Mouse (Mus musculus) midbrain, embryonic 13.5 days (tissue): Measurements from ENCODE around the gene Eif4enif1. TPM values are rescaled to one million over a fixed set of nuclear protein-coding genes. Genes with fewer than 3 reads are reported as not detected.

Source experiments
- ATAC-seq: fragments of 200-750 bp; cut with Nextera tagmentation; 2 replicates; pipeline ENCODE4 v1.8.0; 2017; ENCODE audit warnings: mild to moderate bottlenecking, moderate TSS enrichment, moderate library complexity
- H3K27ac ChIP-seq: fragments of 300-500 bp; sonication (generic); 2 replicates; pipeline ENCODE4 v1.5.1; 2015; ENCODE audit warnings: inconsistent platforms, mild to moderate bottlenecking, moderate library complexity
- H3K27me3 ChIP-seq: fragments of 300-500 bp; sonication (generic); 2 replicates; pipeline ENCODE4 v1.6.1; 2015; ENCODE audit warnings: mild to moderate bottlenecking, inconsistent platforms
- H3K36me3 ChIP-seq: fragments of 300-500 bp; sonication (generic); 2 replicates; pipeline ENCODE4 v1.6.1; 2015; ENCODE audit warnings: mild to moderate bottlenecking, inconsistent platforms
- H3K4me1 ChIP-seq: fragments of 300-500 bp; sonication (generic); replicated peaks from 2 replicates; pipeline ENCODE4 v1.6.1; 2015; ENCODE audit warnings: inconsistent platforms
- H3K4me2 ChIP-seq: fragments of 300-500 bp; sonication (generic); replicated peaks from 2 replicates; pipeline ENCODE4 v1.6.1; 2015; ENCODE audit warnings: moderate library complexity, mild to moderate bottlenecking, inconsistent platforms
- H3K4me3 ChIP-seq: fragments of 300-500 bp; sonication (generic); replicated peaks from 2 replicates; pipeline ENCODE4 v1.5.1; 2015; ENCODE audit warnings: mild to moderate bottlenecking, inconsistent platforms
- H3K9ac ChIP-seq: fragments of 300-500 bp; sonication (generic); replicated peaks from 2 replicates; pipeline ENCODE4 v1.6.1; 2015; ENCODE audit warnings: mild to moderate bottlenecking, inconsistent platforms
- H3K9me3 ChIP-seq: fragments of 300-500 bp; sonication (generic); 2 replicates; pipeline ENCODE4 v1.6.1; 2016; ENCODE audit warnings: mild to moderate bottlenecking, inconsistent platforms
- WGBS: fragments of 180-500 bp; shearing (Covaris S2); methylation state at CpG from one replicate; pipeline ENCODE4 v1.1.7; 2015; 5-methylcytosine and 5-hydroxymethylcytosine counted together
- polyA plus RNA-seq: library from polyadenylated mRNA; unstranded; fragments of >200 nt; fragmentation: Nextera tagmentation; extraction: Ambion mirVana; gene quantifications from 2 replicates; pipeline ENCODE4 v1.2.1, GENCODE M21; 2015

Gene Eif4enif1
- polyA plus RNA-seq, 1 experiment from 2014 or later: 54.4 TPM

GRCm38 (mm10) chr11:3285940-3286339, 83.7 kb downstream of the Eif4enif1 start:
- Histone ChIP-seq H3K27me3 (no peaks in the 10 kb centered on the region), H3K4me2 (no peak overlapping the region), H3K4me3 (no peak overlapping the region), H3K27ac (no peak overlapping the region), H3K9me3 (peaks cover 4% of the 10 kb centered on the region; the same call in 1 of the 2 replicates), H3K9ac (no peak overlapping the region), H3K4me1 (peaks cover 18% of the 10 kb centered on the region), H3K36me3 (no peaks in the 10 kb centered on the region)
- WGBS: 83% methylated on average over 3 of the region's 3 CpGs
- no peak for ATAC-seq

- H3K4me2 ChIP-seq: no peak overlapping the region
- no peak overlapping the region for H3K4me3 ChIP-seq
- peak overlapping the region; percentile 37; the same call in 1 of the 2 replicates for H3K9ac ChIP-seq
- no peaks in the 10 kb centered on the region for H3K36me3 ChIP-seq
- peaks cover 18% of the 10 kb centered on the region for H3K4me1 ChIP-seq
- 17% methylated on average over 6 of the region's 6 CpGs for WGBS
- H3K27me3 ChIP-seq: no peaks in the 10 kb centered on the region
- ATAC-seq: no peak
- peak overlapping the region; percentile 100 for H3K27ac ChIP-seq
- no peaks in the 10 kb centered on the region for H3K9me3 ChIP-seq
These were observed 84.9 kb downstream of the Eif4enif1 start for GRCm38 (mm10) chr11:3287131-3287530.

- Histone ChIP-seq H3K4me3 (peak overlapping the region; percentile 89; the same call in 1 of the 2 replicates), H3K4me1 (peaks cover 19% of the 10 kb centered on the region), H3K27me3 (no peaks in the 10 kb centered on the region), H3K9me3 (no peaks in the 10 kb centered on the region), H3K27ac (peak overlapping the region; percentile 100), H3K36me3 (no peaks in the 10 kb centered on the region), H3K4me2 (peak overlapping the region; percentile 89), H3K9ac (peak overlapping the region; percentile 97)
- no peak for ATAC-seq
- WGBS: 61% methylated on average over 5 of the region's 5 CpGs
These were observed 85.7 kb downstream of the Eif4enif1 start for GRCm38 (mm10) chr11:3287921-3288320.

- peaks cover 26% of the 10 kb centered on the region for H3K4me1 ChIP-seq
- H3K9me3 ChIP-seq: no peaks in the 10 kb centered on the region
These were observed 86.5 kb downstream of the Eif4enif1 start, which contains the start of gene Patz1 for GRCm38 (mm10) chr11:3288521-3289301. Gene Patz1 (plus strand): TSS chr11:3288874.

GRCm38 (mm10) chr11:3289302-3289802, 87.2 kb downstream of the Eif4enif1 start:
- ATAC-seq: peak; percentile 80
- WGBS: 0% methylated on average over 30 of the region's 40 CpGs
- peak overlapping the region; percentile 100 for H3K27ac ChIP-seq
- H3K9ac ChIP-seq: peak overlapping the region; percentile 97
- peak overlapping the region; percentile 89 for H3K4me3 ChIP-seq
- no peaks in the 10 kb centered on the region for H3K27me3 ChIP-seq
- peak overlapping the region; percentile 89 for H3K4me2 ChIP-seq
- H3K36me3 ChIP-seq: peaks cover 10% of the 10 kb centered on the region
- no peaks in the 10 kb centered on the region for H3K9me3 ChIP-seq
- H3K4me1 ChIP-seq: peaks cover 33% of the 10 kb centered on the region

More at GRCm38 (mm10) chr11:3288521-3289301, 86.5 kb downstream of the Eif4enif1 start, which contains the start of gene Patz1:
- H3K36me3 ChIP-seq: 0 out of 2 replicates have a peak, but pooled peaks cover 3% of the 10 kb centered on the region
- peak within 1 kb of the TSS; percentile 100 for H3K27ac ChIP-seq
- H3K9ac ChIP-seq: peak within 1 kb of the TSS; percentile 97
- no peaks in the 10 kb centered on the region for H3K27me3 ChIP-seq
- H3K4me3 ChIP-seq: peak within 1 kb of the TSS; percentile 89
- ATAC-seq: peak; percentile 43; the same call in 1 of the 2 replicates
- WGBS: under 1% methylated on average over 41 of the region's 41 CpGs
- peak within 1 kb of the TSS; percentile 89 for H3K4me2 ChIP-seq

GRCm38 (mm10) chr11:3289803-3290639, 87.8 kb downstream of the Eif4enif1 start:
- Histone ChIP-seq H3K36me3 (peaks cover 16% of the 10 kb centered on the region), H3K27me3 (no peaks in the 10 kb centered on the region), H3K4me2 (peak overlapping the region; percentile 89), H3K4me1 (peaks cover 40% of the 10 kb centered on the region), H3K27ac (peak overlapping the region; percentile 100), H3K4me3 (peak overlapping the region; percentile 89), H3K9me3 (no peaks in the 10 kb centered on the region), H3K9ac (peak overlapping the region; percentile 97)
- under 1% methylated on average over 60 of the region's 92 CpGs for WGBS
- peak; percentile 57 for ATAC-seq

GRCm38 (mm10) chr11:3290640-3291310, 88.6 kb downstream of the Eif4enif1 start:
- Histone ChIP-seq H3K9me3 (no peaks in the 10 kb centered on the region), H3K36me3 (peaks cover 23% of the 10 kb centered on the region), H3K27me3 (no peaks in the 10 kb centered on the region), H3K4me2 (peak overlapping the region; percentile 89), H3K4me3 (peak overlapping the region; percentile 89), H3K27ac (peak overlapping the region; percentile 100), H3K9ac (peak overlapping the region; percentile 97), H3K4me1 (peaks cover 47% of the 10 kb centered on the region)
- ATAC-seq: peak; percentile 1; the same call in 1 of the 2 replicates
- under 1% methylated on average over 50 of the region's 50 CpGs for WGBS

- ATAC-seq: no peak
- Histone ChIP-seq H3K27ac (peak overlapping the region; percentile 100), H3K4me2 (peak overlapping the region; percentile 89), H3K4me1 (peaks cover 54% of the 10 kb centered on the region), H3K4me3 (peak overlapping the region; percentile 89), H3K9me3 (no peaks in the 10 kb centered on the region), H3K36me3 (peaks cover 30% of the 10 kb centered on the region), H3K27me3 (no peaks in the 10 kb centered on the region), H3K9ac (peak overlapping the region; percentile 97)
- WGBS: 1% methylated on average over 26 of the region's 26 CpGs
These were observed 89.3 kb downstream of the Eif4enif1 start for GRCm38 (mm10) chr11:3291311-3292061.

GRCm38 (mm10) chr11:3292062-3292421, 89.8 kb downstream of the Eif4enif1 start:
- WGBS: under 1% methylated on average over 8 of the region's 8 CpGs
- H3K4me1 ChIP-seq: peaks cover 58% of the 10 kb centered on the region
- 0 out of 2 replicates have a peak, but pooled peaks have one; percentile 4 for ATAC-seq

GRCm38 (mm10) chr11:3292711-3293249, 90.6 kb downstream of the Eif4enif1 start:
- peaks cover 43% of the 10 kb centered on the region for H3K36me3 ChIP-seq
- peak overlapping the region; percentile 89 for H3K4me3 ChIP-seq
- H3K27ac ChIP-seq: peak overlapping the region; percentile 100
- WGBS: under 1% methylated on average over 8 of the region's 8 CpGs
- H3K9me3 ChIP-seq: no peaks in the 10 kb centered on the region
- peak overlapping the region; percentile 97 for H3K9ac ChIP-seq
- H3K27me3 ChIP-seq: no peaks in the 10 kb centered on the region
- peak; percentile 37 for ATAC-seq
- H3K4me1 ChIP-seq: peaks cover 57% of the 10 kb centered on the region
- peak overlapping the region; percentile 89 for H3K4me2 ChIP-seq

More at GRCm38 (mm10) chr11:3292062-3292421, 89.8 kb downstream of the Eif4enif1 start:
- Histone ChIP-seq H3K27me3 (no peaks in the 10 kb centered on the region), H3K36me3 (peaks cover 36% of the 10 kb centered on the region), H3K4me2 (peak overlapping the region; percentile 89), H3K9ac (peak overlapping the region; percentile 97), H3K9me3 (no peaks in the 10 kb centered on the region), H3K27ac (peak overlapping the region; percentile 100), H3K4me3 (peak overlapping the region; percentile 89)
